Mouse (Mus musculus) spleen, adult 2 months (tissue): ENCODE data around the gene Mpzl1. TPM values are rescaled to one million over a fixed set of nuclear protein-coding genes. Genes with fewer than 3 reads are reported as not detected.

Source experiments
- DNase-seq, 2 experiments: peaks; one replicate each; pipeline versions ENCODE4 v3.0.0 to v3.0.0-alpha.2; 2012 to 2021; ENCODE audit warnings: low spot score in 2 of 2, low read depth in 1 of 2
- H3K27ac ChIP-seq: fragments of 200-500 bp; 2 replicates; pipeline ENCODE4 v1.5.1; 2012; ENCODE audit warnings: low read length, inconsistent platforms; ENCODE audit not compliant: insufficient read depth
- H3K27me3 ChIP-seq: fragments of 200-500 bp; 2 replicates; pipeline ENCODE4 v1.6.1; 2012; ENCODE audit warnings: mild to moderate bottlenecking, moderate library complexity, low read length, inconsistent platforms; ENCODE audit not compliant: control insufficient read depth, insufficient read depth
- H3K36me3 ChIP-seq: fragments of 200-500 bp; 2 replicates; pipeline ENCODE4 v1.6.1; 2012; ENCODE audit warnings: mild to moderate bottlenecking, low read length, inconsistent platforms; ENCODE audit not compliant: control insufficient read depth, insufficient read depth
- H3K4me1 ChIP-seq: fragments of 200-500 bp; 2 replicates; pipeline ENCODE4 v1.6.1; 2011; ENCODE audit warnings: inconsistent platforms; ENCODE audit not compliant: control insufficient read depth, insufficient read depth, insufficient read length
- H3K4me3 ChIP-seq: fragments of 200-500 bp; 2 replicates; pipeline ENCODE4 v1.5.1; 2011; ENCODE audit warnings: mild to moderate bottlenecking, inconsistent platforms; ENCODE audit not compliant: insufficient read depth, insufficient read length; ENCODE audit errors: extremely low read depth
- CTCF ChIP-seq: fragments of 200-500 bp; IDR thresholded peaks from 2 replicates; pipeline ENCODE4 v1.5.1; 2011; ENCODE audit warnings: mild to moderate bottlenecking, inconsistent platforms; ENCODE audit not compliant: insufficient read depth, insufficient read length, insufficient replicate concordance; ENCODE audit errors: extremely low read depth
- POLR2A ChIP-seq: fragments of 200-500 bp; IDR thresholded peaks from 2 replicates; pipeline ENCODE4 v1.6.1; 2011; ENCODE audit warnings: low read depth, low read length, inconsistent platforms
- WGBS: fragments of 180-500 bp; shearing (Covaris S2); methylation state at CpG from one replicate; pipeline ENCODE4 v1.1.7; 2018; 5-methylcytosine and 5-hydroxymethylcytosine counted together
- polyA plus RNA-seq: library from polyadenylated mRNA; depleted of rRNA; stranded (reverse); fragments of >200 nt; gene quantifications from 2 replicates; pipeline ENCODE4 v1.2.3, GENCODE M21; 2012

Gene Mpzl1
- polyA plus RNA-seq, 1 experiment = 15.9 TPM

DNA sequence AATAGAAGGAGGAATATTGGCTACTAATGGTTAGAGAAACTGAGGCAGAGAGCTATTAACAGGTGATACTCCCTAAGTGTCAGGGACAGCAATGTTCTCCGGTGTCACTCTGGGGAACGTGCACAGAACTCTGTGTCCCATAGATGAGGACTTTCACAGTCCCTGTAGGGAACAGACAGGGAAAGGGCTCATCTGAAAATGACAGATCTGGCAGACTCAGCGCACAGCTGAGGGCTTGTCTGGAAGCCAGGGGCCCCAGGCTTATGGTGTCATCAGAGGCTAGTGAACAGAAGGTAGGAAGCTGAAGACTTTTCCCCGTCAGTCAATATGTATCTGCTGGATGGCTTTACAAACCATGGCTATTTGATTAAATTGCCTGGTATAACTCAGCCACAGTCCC lies 43.2 kb upstream of the Mpzl1 start:
- H3K27ac ChIP-seq = no peak overlapping the region
- 84% methylated on average over 4 of the region's 4 CpGs for WGBS
- H3K4me3 ChIP-seq = no peak overlapping the region
- H3K4me1 ChIP-seq = peaks cover 8% of the 10 kb centered on the region; the same call in 1 of the 2 replicates
- H3K27me3 ChIP-seq = no peaks in the 10 kb centered on the region
- no peak for DNase-seq
- H3K36me3 ChIP-seq = peaks cover 24% of the 10 kb centered on the region
- no peak for TF ChIP-seq CTCF
- no peak for TF ChIP-seq POLR2A

DNA sequence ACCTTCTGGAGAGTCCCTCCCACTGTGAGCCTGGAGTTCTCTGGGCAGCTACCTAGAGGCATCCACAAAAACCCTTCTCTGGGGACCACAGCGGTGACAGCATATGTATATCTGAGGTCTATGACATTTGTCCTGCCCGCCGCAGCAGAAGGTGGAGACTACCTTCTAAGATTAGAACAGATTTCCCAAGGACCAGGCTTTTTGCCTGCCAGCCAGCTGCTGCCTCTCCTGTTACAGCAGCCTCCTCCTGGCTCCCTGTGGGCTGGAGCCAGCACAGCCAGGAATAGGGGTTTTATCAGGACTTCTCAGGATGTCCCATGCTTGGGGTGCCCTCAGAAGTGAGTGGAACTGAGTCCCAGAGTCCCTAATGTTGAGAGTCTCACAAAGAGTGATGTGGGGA lies 42.7 kb upstream of the Mpzl1 start:
- DNase-seq = no peak
- TF ChIP-seq POLR2A = no peak
- no peak for TF ChIP-seq CTCF
- H3K36me3 ChIP-seq = peaks cover 24% of the 10 kb centered on the region
- WGBS = 97% methylated on average over 3 of the region's 3 CpGs
- no peak overlapping the region for H3K4me3 ChIP-seq
- H3K4me1 ChIP-seq = peaks cover 8% of the 10 kb centered on the region; the same call in 1 of the 2 replicates
- no peak overlapping the region for H3K27ac ChIP-seq
- no peaks in the 10 kb centered on the region for H3K27me3 ChIP-seq

DNA sequence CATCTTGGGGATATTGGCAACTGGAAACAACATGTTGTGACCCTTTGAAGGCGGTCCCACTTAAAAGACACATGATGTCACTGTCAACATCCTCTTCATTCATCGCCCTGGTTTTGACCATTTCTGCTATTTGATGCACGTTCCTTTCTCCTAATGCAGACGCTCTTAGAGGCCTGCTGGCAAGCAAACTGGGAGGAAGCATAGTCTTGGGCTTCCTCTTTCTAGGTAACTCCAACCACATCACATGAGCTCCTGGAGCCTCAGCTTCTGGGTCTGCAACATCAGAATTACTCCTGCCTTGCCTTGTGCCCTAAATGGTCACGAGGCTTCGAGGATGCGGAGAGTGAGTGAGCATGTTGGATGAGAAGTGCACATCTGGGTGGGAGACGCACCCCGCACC lies 40.8 kb upstream of the Mpzl1 start:
- no peak for DNase-seq
- no peak overlapping the region for H3K4me3 ChIP-seq
- H3K4me1 ChIP-seq = peaks cover 5% of the 10 kb centered on the region; the same call in 1 of the 2 replicates
- peaks cover 26% of the 10 kb centered on the region for H3K36me3 ChIP-seq
- no peak overlapping the region for H3K27ac ChIP-seq
- WGBS = 49% methylated on average over 9 of the region's 9 CpGs
- H3K27me3 ChIP-seq = no peaks in the 10 kb centered on the region
- TF ChIP-seq POLR2A = no peak
- TF ChIP-seq CTCF = no peak

DNA sequence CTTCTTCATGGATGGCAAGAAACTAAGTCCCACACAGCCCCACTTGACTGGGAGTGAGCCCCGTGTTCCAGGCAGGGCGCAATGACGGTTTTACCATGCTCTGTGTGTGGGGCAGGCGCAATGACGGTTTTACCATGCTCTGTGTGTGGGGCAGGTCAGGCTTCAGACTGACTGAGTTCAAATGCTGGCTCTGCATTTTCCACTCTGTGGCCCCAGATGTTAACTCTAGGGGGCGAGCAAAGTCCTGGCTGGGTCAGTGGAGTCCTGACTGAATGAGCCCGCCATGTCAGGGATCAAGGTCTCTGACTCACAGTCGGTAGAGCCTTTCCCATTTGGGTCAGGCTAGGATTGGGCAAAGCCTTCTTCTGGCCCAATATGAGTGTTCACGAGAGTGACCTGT lies 38.0 kb upstream of the Mpzl1 start:
- H3K4me1 ChIP-seq = peaks cover 5% of the 10 kb centered on the region; the same call in 1 of the 2 replicates
- H3K27me3 ChIP-seq = no peaks in the 10 kb centered on the region
- WGBS = 84% methylated on average over 9 of the region's 9 CpGs
- H3K4me3 ChIP-seq = no peak overlapping the region
- TF ChIP-seq CTCF (0 out of 2 replicates have a peak, but pooled peaks have one; percentile 4), POLR2A (no peak)
- no peak overlapping the region for H3K27ac ChIP-seq
- peaks cover 16% of the 10 kb centered on the region for H3K36me3 ChIP-seq
- no peak for DNase-seq

DNA sequence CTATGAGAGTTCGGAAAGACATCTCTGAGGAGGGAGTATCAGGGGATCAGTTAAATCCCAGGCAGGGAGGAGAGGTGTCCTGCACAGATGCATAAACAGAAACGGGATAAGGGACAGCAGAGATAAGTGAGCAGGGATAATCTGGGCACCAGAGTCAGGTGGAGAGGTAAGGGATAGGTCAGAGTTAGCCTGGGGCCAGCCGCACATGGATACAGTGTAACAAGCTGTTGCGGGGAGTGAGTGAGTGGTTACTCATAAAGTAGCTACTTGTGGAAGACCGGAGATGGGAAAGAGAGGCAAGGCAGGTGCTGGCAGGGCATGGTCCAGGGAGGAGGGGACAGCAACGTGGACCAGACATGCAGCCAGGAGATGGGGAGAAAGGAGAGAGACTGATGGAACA lies 35.7 kb upstream of the Mpzl1 start:
- no peak for DNase-seq
- Histone ChIP-seq H3K4me3 (no peak overlapping the region), H3K27me3 (no peaks in the 10 kb centered on the region), H3K36me3 (peaks cover 17% of the 10 kb centered on the region), H3K4me1 (peaks cover 3% of the 10 kb centered on the region; the same call in 1 of the 2 replicates), H3K27ac (no peak overlapping the region)
- 89% methylated on average over 6 of the region's 6 CpGs for WGBS
- TF ChIP-seq CTCF (no peak), POLR2A (no peak)

DNA sequence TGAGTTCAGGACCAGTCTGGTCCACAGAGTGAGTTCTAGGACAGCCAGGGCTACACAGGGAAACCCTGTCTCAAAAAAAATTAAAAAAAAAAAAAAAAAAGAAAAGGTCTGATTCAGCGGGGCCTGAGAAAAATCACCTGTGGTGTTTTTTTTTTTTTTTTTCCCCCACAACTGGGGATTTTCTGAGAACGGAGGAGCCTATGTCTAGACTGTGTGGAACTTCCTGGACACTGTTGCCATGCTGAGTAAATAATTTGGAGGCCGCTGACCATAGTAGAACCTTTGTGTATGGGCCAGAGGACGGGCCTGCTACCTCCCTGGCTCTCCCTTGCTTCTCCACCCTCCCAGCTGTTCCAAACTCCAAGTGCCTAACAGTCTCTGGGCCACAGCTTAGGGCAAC lies 34.6 kb upstream of the Mpzl1 start:
- 64% methylated on average over 4 of the region's 4 CpGs for whole genome bisulfite sequencing
- TF ChIP-seq CTCF (no peak), POLR2A (no peak)
- no peak for DNase-seq
- Histone ChIP-seq H3K27me3 (no peaks in the 10 kb centered on the region), H3K4me3 (no peak overlapping the region), H3K4me1 (peaks cover 6% of the 10 kb centered on the region; the same call in 1 of the 2 replicates), H3K36me3 (peaks cover 25% of the 10 kb centered on the region), H3K27ac (no peak overlapping the region)

DNA sequence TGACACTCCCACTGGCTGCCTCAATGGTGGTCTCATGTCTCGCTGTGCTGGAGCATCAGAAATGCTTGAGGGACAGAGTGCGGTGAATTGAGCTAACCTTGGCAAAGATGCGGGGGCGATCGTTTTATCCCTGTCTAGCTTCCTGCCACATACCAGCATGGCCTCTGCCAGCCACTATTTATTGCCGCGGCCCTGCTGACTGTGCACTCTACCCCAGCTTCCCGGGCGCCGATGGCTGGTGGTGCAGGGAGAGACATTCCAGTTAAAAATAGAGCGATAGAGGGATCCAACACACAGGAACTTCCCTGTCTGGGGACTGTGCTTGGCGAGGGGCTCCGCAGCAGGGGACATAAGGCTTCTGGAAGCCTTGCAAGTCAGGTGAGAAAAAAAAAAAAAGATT lies 33.0 kb upstream of the Mpzl1 start:
- DNase-seq = no peak
- no peak for TF ChIP-seq CTCF
- no peak for TF ChIP-seq POLR2A
- WGBS = 86% methylated on average over 13 of the region's 13 CpGs
- H3K27ac ChIP-seq = 0 out of 2 replicates have a peak overlapping the region, but pooled peaks have one; percentile 3
- H3K27me3 ChIP-seq = no peaks in the 10 kb centered on the region
- H3K4me1 ChIP-seq = peaks cover 18% of the 10 kb centered on the region
- H3K36me3 ChIP-seq = peaks cover 34% of the 10 kb centered on the region
- no peak overlapping the region for H3K4me3 ChIP-seq
